Mouse (Mus musculus) intestine, postnatal 0 days (tissue): Measurements from ENCODE around the gene Nod2. TPM values are rescaled to one million over a fixed set of nuclear protein-coding genes. Genes with fewer than 3 reads are reported as not detected.

Experiments used
- ATAC-seq: fragments of 200-750 bp; cut with Nextera tagmentation; 2 replicates; pipeline ENCODE4 v1.8.0; 2017; ENCODE audit warnings: mild to moderate bottlenecking, moderate TSS enrichment, moderate library complexity
- H3K27ac ChIP-seq: fragments of 300-500 bp; sonication (generic); 2 replicates; pipeline ENCODE4 v1.5.1; 2014; ENCODE audit warnings: mild to moderate bottlenecking, low read depth, low read length, moderate library complexity
- H3K27me3 ChIP-seq: fragments of 300-500 bp; sonication (generic); replicated peaks from 2 replicates; pipeline ENCODE4 v1.6.1; 2014; ENCODE audit warnings: low read length, mixed read lengths; ENCODE audit not compliant: control insufficient read depth, insufficient read depth
- H3K36me3 ChIP-seq: fragments of 300-500 bp; sonication (generic); 2 replicates; pipeline ENCODE4 v1.6.1; 2014; ENCODE audit warnings: mild to moderate bottlenecking, moderate library complexity; ENCODE audit not compliant: control insufficient read depth, insufficient read depth
- H3K4me1 ChIP-seq: fragments of 300-500 bp; sonication (generic); replicated peaks from 2 replicates; pipeline ENCODE4 v1.6.1; 2014; ENCODE audit warnings: antibody characterized with exemption, low read length, mixed read lengths; ENCODE audit not compliant: control insufficient read depth, insufficient read depth
- H3K4me2 ChIP-seq: fragments of 300-500 bp; sonication (generic); replicated peaks from 2 replicates; pipeline ENCODE4 v1.6.1; 2014; ENCODE audit warnings: low read depth, mild to moderate bottlenecking, moderate library complexity
- H3K4me3 ChIP-seq: fragments of 300-500 bp; sonication (generic); 2 replicates; pipeline ENCODE4 v1.5.1; 2014; ENCODE audit warnings: low read depth, low read length
- H3K9ac ChIP-seq: fragments of 300-500 bp; sonication (generic); 2 replicates; pipeline ENCODE4 v1.6.1; 2014; ENCODE audit warnings: mild to moderate bottlenecking, low read depth, low read length
- H3K9me3 ChIP-seq: fragments of 300-500 bp; sonication (generic); 2 replicates; pipeline ENCODE4 v1.6.1; 2016; ENCODE audit warnings: mixed run types; ENCODE audit not compliant: control insufficient read depth
- CTCF ChIP-seq: sonication (generic); IDR thresholded peaks from 2 replicates; pipeline ENCODE4 v1.5.1; 2016; ENCODE audit warnings: low read depth, mild to moderate bottlenecking, control low read depth, antibody characterized with exemption, moderate library complexity
- WGBS: fragments of 180-500 bp; shearing (Covaris S2); extraction: QIAGEN DNeasy Blood & Tissue Kit; methylation state at CpG from one replicate; pipeline ENCODE4 v1.1.7; 2014; 5-methylcytosine and 5-hydroxymethylcytosine counted together
- polyA plus RNA-seq: library from polyadenylated mRNA; unstranded; fragments of >200 nt; fragmentation: Nextera tagmentation; extraction: Ambion mirVana; gene quantifications from 2 replicates; pipeline ENCODE4 v1.2.1, GENCODE M21; 2015

Gene Nod2
- polyA plus RNA-seq, 1 experiment from 2014 or later, result 0.22 TPM

DNA sequence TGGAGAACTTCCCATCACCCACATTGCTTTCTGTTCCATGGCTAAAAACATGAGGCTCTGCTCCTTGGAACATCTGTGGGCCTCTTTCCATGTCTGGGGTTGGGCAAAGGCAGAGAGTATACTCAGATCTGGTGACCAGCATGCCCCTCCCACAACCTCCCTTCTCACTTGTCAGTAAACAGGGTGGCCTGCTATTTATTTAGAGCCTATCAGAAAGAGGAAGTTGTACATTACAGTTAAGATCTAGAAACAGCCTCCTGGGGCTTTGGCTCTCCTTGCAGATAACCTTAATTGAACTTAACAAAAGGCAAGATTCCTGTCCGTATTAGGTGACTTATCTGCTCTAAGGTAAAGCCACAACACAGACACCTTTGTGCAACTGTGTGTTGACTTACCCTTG lies 19.3 kb downstream of the Nod2 start:
- Histone ChIP-seq H3K4me2 (no peak overlapping the region), H3K27ac (no peak overlapping the region), H3K4me1 (no peaks in the 10 kb centered on the region), H3K9me3 (no peaks in the 10 kb centered on the region), H3K36me3 (no peaks in the 10 kb centered on the region), H3K4me3 (no peak overlapping the region), H3K9ac (no peak overlapping the region), H3K27me3 (no peaks in the 10 kb centered on the region)
- WGBS, result 27% methylated on average over 1 of the region's 1 CpGs
- TF ChIP-seq CTCF, result no peak
- peak; percentile 34; the same call in 1 of the 2 replicates for ATAC-seq

DNA sequence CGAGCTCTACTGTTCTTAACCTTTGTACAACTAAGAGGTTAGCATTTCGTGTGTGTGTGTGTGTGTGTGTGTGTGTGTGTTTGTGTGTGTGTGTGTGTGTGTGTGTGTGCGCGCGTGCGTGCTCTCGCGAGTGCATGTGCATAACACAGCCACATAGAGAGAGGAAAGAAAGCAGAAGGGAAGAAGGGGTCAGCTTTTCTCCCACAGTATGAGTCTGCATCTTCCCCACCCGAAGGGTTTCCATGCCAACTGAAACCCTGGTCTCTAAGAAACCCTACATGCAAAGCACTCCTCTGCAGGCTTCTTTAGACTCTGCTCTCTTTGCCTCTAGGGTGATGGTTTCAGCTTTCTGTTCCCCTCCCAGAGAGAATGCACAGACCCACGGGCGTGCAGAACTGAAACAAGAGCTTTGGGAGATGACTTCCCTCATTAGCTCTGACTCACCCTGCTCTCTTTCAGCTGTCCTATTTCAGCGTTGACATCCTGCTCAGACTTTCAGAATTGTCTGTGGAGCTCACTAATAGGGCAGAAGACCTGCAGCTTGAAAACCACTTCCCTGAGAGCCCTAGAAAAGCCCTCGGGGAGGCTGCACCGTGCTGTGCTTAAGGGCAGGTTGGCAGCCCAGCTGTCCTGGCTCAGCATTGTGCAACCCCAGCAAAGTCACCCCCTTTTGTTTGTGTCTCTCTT lies 21.4 kb downstream of the Nod2 start:
- no peak for ATAC-seq
- H3K27me3 ChIP-seq, result no peaks in the 10 kb centered on the region
- H3K9me3 ChIP-seq, result no peaks in the 10 kb centered on the region
- TF ChIP-seq CTCF, result no peak
- no peaks in the 10 kb centered on the region for H3K36me3 ChIP-seq
- WGBS, result 51% methylated on average over 11 of the region's 14 CpGs
- no peak overlapping the region for H3K4me3 ChIP-seq
- no peak overlapping the region for H3K9ac ChIP-seq
- no peaks in the 10 kb centered on the region for H3K4me1 ChIP-seq
- H3K27ac ChIP-seq, result no peak overlapping the region
- no peak overlapping the region for H3K4me2 ChIP-seq

DNA sequence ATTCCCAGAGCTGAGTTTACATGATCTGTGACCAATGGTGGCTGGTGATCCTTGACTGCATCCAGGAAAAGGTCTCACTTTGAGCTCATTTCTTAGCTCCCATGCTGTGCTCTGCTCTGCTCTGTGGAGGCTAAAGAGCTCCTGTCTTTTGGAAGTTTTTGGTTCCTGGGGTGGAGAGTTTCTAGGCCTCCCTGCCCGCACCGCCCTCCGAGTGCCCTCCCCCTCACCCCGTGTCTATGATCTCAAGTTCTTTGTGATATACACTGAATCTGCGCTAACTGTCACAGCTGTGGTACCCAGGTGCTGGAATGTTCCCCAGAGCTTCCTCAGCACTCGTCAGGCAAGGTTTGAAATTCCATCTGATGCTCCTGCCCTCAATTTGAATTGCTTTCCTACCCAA lies 23.7 kb downstream of the Nod2 start:
- no peak overlapping the region for H3K4me3 ChIP-seq
- no peaks in the 10 kb centered on the region for H3K9me3 ChIP-seq
- ATAC-seq, result no peak
- H3K4me2 ChIP-seq, result no peak overlapping the region
- H3K9ac ChIP-seq, result no peak overlapping the region
- WGBS, result 84% methylated on average over 6 of the region's 6 CpGs
- no peak overlapping the region for H3K27ac ChIP-seq
- H3K36me3 ChIP-seq, result no peaks in the 10 kb centered on the region
- no peak for TF ChIP-seq CTCF
- no peaks in the 10 kb centered on the region for H3K4me1 ChIP-seq
- H3K27me3 ChIP-seq, result no peaks in the 10 kb centered on the region

DNA sequence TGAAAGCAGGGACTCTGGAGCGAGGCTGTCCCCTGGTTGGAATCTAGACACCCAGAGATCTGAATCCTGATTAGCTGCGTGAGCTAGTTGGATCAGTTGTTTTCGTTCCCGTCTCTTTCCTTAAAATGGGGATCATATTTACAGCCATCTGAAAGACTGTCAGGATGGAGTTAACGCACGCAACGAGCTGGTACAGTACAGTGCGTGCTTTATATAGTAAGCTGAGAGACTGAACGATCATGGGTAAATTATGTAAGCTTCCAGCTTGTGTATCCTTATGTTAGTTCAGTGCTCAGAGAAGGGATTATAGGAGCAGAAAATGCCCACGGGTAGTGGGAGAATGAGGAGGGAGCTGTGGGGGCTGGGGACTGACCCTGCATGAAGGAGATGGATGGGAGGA lies 24.5 kb downstream of the Nod2 start:
- WGBS, result 78% methylated on average over 10 of the region's 10 CpGs
- TF ChIP-seq CTCF, result no peak
- no peak overlapping the region for H3K9ac ChIP-seq
- no peaks in the 10 kb centered on the region for H3K4me1 ChIP-seq
- no peak overlapping the region for H3K4me3 ChIP-seq
- no peaks in the 10 kb centered on the region for H3K27me3 ChIP-seq
- no peak overlapping the region for H3K27ac ChIP-seq
- no peak for ATAC-seq
- H3K9me3 ChIP-seq, result no peaks in the 10 kb centered on the region
- no peaks in the 10 kb centered on the region for H3K36me3 ChIP-seq
- no peak overlapping the region for H3K4me2 ChIP-seq

DNA sequence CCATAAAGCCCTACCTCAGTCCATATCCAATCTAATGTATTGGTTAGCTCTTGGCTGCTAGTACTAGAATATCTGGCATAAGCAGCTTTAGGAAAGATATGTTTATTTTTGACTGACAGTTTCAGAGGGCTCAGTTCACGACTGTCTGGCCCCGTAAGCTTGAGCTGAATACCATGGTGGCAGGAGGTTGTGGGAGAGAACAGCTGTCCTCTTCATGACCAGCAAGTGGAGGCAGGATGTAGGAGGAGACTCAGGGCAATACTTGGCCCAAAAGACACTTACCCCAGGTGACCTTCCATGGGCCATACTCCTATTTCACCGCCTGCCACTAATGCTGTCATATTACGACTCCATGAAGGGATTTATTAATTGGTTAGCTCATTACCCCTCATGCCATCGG lies 26.7 kb downstream of the Nod2 start:
- H3K4me2 ChIP-seq, result no peak overlapping the region
- 78% methylated on average over 5 of the region's 5 CpGs for WGBS
- no peak overlapping the region for H3K4me3 ChIP-seq
- H3K4me1 ChIP-seq, result no peaks in the 10 kb centered on the region
- H3K9ac ChIP-seq, result no peak overlapping the region
- TF ChIP-seq CTCF, result no peak
- ATAC-seq, result no peak
- H3K27me3 ChIP-seq, result no peaks in the 10 kb centered on the region
- no peaks in the 10 kb centered on the region for H3K36me3 ChIP-seq
- no peak overlapping the region for H3K27ac ChIP-seq
- H3K9me3 ChIP-seq, result no peaks in the 10 kb centered on the region

DNA sequence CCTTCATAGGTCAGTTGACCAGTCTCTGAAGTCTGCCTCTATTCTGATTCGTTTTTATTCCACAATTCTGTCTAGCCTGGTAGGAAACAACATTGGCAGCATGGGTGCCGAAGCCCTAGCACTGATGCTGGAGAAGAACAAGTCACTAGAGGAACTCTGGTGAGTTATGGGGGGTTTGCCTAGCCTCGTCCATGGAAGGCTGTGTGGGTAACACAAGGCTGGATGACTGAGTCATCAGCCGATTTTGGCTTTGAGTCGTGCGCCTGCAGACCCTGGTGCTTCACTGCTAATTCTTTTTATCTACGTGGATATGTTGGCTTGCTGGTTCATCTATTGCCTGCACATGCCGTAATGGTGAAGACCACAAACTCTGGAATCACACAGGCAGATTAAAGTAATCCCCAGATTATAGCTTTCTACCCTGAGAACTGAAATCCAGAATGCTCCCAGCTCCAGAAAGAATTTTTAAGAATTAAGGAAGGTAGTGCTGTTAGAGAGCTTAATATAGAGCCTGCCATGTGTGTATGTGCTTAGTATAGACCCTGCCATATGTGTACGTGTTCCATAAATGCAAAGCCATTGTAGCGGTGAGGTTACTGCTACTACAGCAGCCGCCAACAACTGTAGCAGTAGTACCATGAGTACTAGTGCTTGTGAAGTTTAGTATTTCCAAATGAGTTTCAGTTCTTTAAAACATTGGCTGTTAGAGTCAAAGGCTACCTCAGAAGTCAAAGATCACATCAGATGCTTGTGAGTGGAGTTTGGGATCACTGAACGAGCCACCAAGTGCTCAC lies 28.5 kb downstream of the Nod2 start:
- no peaks in the 10 kb centered on the region; the same call in 1 of the 2 replicates for H3K36me3 ChIP-seq
- no peak overlapping the region for H3K9ac ChIP-seq
- no peaks in the 10 kb centered on the region for H3K9me3 ChIP-seq
- no peaks in the 10 kb centered on the region for H3K4me1 ChIP-seq
- H3K4me2 ChIP-seq, result no peak overlapping the region
- H3K27me3 ChIP-seq, result no peaks in the 10 kb centered on the region
- H3K27ac ChIP-seq, result no peak overlapping the region
- no peak overlapping the region for H3K4me3 ChIP-seq
- no peak for ATAC-seq
- WGBS, result 88% methylated on average over 12 of the region's 12 CpGs
- no peak for TF ChIP-seq CTCF
